Mouse (Mus musculus) cerebellum, adult 11-12 months (tissue): Measurements from ENCODE around the gene Pan3.
A peak's percentile ranks its signal among the peaks of the same experiment; 100 is the strongest.
"Not testable (repeated sequence)": the region's sequence is repeated elsewhere in the genome, so short reads cannot be mapped to it uniquely, and the experiment has no call there.

Source experiments
- DNase-seq: peaks from one replicate; pipeline ENCODE4 v3.0.0; 2022

Gene Pan3

DNA sequence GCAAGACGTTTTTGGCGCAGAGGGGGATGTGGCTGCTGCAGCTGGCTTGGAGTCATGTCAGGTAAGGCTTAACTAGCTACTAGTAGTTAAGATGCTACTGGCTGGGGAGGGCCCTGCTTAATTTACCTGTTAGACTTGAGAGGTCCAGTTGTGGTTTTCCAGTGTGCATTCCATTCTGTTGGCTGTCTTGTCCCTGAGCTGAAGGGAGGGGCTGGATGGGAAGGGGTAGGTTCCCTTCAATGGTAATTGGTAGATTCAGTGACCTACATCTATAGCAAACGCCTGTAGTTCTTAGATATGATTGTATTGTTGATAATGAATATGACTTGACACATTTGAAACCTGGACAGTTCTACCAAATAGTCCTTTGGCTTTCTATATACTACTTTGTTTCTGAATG, 62.5 kb downstream of the Pan3 start:
- DNase-seq, result no peak

DNA sequence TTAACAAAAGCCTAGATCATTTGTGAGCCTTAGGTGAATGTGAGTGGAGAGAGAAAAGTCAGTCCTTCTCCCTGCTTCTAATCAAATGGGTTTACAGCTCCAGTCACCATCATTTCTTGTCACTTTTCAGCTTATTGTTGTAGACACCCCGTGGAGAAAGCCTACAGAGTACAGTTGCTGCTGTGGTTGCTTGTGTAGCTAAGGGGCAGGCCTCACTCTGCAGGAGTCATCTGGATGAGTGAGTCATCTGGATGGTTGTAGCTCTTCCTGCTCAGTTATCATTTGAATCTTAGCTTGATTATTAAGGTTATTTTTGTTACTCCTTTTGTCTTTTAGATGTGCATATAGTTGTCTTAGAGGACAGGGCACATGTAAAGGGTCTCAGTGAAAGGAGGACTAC, 63.2 kb downstream of the Pan3 start:
- no peak for DNase-seq

- DNase-seq, result no peak
These were observed 63.7 kb downstream of the Pan3 start for GRCm38 (mm10) chr5:147493685-147494084.

DNA sequence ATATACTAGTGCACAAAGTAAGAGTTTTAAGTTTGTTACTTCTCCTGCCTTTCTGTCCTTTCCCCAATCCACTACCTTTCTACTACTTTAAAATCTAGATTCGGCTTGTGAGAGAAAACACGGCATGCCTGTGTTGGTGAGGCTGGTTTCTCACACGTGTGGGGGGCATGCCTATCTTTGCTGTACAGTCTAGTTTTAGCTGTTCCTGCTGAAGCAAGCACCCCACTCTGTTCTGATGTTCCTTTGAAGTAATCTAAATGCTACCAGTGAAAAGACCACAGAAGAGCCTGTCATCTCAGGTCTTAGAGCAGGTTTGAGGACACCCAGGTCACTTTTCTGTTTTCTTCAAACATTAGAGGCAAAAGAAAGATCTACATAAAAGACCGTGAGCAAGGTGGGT, 64.4 kb downstream of the Pan3 start:
- DNase-seq, result no peak

DNA sequence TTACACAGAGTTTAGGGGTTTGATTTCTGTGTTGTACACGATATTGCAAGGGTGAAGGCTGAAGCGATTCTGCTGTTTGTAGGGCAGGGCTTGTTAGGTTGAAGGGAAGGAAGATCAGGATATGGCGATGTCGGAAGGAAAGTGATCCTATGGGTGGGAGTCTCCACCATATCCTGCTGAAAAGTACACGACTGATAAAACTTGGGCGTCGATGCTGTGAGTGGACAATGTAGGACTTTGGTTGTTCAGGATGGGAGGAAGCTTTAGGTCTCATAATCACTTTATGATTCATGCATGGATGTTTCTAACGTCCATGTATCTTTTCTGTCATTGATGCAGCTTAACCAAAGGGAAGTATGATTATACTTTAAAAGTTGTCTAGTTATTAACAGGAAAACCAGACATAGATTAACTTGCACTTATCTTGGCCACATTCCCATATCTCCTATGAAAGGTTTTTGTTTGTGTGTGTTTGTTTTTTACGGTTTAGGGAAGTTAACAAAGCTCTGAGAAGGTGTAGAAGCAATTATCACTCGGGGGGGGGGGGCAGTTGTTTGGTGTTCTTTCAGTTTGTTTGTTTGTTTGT, 64.9 kb downstream of the Pan3 start:
- DNase-seq, result no peak

DNA sequence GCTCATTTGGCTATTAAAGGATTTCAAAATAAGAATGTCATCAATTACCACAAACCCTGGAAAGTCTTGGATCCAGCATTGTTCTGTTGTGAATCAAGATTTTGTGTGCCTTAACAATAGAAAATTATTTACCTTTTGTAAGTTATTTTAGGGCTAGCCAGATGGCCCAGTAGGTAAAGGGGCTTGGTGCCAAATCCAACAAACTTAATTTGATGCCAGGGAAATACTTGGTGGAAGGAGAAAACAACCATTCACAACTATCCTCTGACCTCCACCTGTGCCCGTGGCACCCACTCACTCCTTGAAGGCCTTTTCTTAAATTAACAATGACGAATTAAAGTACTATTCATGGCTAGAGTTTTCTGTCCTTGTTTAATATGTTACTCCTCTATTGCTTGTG, 66.0 kb downstream of the Pan3 start:
- peak; percentile 58 for DNase-seq

DNA sequence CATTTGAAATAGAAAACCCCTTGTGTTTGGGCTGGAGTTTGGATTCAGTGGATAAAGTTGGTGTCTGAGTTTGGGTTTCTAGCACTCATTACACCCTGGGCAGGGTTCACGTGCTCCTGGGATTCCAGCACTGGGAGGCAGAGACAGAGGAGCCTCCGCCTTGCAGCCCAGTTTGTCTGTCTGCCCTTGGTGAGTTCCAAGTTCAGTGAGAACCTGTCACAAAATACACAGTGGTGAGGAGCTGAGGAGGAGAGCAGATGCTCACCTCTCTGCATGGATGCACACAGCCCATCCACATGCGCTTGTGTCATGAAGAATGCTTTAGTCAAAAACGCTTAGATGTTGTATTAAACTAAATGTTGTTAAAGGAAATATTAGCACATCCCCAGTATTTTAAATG, 67.0 kb downstream of the Pan3 start:
- DNase-seq, result peak; percentile 20

DNA sequence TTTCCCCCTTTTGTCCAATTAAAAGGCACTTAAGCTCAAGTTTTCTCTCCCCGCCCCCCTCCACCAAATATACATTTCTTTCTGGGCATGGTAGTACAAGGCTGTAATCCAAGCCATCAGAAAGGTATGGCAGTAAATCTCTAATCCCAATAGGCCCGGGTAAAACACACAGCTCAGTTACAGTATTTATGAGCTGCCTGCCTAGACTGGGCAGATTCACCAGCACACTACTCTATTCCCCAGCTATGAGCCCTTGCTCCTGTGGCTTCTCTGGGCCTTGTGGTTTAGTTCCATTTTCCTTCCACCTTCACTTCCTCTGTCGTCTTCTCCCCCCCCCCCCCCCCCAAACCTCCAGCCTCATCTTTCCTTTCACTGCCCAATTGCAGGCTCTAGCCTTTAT, 67.8 kb downstream of the Pan3 start:
- DNase-seq, result no peak

DNA sequence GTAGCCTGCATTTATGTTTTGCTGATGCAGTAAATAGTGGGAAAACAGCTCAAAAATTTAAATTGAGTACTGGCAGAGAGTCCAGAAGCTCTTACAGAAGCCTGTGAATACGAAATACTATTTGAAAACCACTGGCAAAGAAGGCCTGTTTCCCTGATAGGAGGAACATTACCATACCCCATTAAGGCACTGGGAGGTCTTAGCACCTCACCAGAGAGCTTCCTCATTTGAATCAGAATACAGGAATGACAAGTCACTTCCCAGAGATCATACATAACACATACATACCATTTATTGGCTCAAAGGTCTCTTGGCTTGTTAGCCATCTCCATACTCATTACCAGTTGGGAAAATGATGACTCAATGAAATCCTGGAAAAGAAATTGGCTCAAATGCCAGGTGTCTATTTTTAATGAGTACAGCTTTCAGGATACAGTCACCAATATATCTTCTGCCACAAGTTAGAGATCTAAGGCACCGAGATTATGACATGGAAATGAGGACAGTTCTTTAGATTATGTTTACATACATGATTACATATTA, 71.6 kb downstream of the Pan3 start:
- no peak for DNase-seq

DNA sequence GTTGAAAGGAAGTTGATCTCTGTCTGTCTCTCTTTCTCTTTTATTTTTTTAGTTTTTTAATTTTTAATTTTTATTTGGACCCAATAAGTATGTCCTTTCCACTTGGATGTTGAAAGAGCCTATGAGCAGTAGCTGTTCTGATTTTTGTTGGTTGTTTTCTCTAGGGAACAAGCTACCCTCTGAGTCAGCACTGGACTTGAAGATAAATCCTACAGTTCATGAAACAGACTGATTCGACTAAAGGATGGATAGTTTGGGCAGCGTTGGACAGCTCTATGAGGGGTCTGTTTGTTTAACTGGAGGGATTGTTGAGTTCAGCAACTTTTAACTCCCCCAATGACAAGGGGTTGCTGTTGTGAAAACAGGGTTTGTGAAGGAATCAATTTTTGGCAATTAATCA, 73.0 kb downstream of the Pan3 start:
- no peak for DNase-seq

GRCm38 (mm10) chr5:147511350-147511749, 81.4 kb downstream of the Pan3 start:
- no peak for DNase-seq

DNA sequence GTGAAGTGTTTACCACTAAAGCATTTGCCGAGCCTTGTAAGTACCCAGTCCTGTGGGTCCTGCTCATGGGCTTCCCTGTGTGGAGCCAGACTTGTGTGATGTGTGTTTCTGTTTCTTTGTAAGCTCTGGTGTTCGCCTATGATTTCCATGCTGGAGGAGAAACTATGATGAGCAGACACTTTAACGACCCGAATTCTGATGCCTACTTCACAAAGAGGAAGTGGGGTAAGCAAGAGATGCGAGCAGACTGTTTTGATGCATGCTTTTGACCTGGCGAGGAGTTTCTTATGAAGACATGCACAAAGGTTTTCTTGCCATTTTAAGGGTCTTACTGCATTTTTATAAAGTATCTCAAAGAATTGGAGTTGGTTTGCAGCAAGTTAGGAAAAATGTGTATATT, 97.0 kb downstream of the Pan3 start:
- no peak for DNase-seq

DNA sequence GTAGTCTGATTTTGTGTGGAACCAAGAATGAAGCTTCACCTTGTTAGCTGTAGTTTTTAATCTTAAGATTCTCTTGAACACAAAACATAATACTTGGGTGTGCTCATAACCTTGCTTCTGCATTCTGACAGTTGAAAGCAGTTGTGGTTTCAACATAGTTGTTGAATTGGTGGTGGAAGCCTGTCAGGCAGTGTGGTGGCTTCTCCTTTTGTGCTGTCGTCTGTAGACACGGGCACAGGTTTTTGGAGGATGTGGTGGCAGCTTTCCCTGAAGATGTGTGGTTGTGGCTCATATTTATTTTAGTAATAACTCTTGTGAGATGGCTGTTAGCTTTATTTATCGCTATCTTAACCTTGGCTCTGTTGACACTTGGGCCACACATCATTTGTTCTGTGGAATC, 97.8 kb downstream of the Pan3 start:
- DNase-seq, result no peak

DNA sequence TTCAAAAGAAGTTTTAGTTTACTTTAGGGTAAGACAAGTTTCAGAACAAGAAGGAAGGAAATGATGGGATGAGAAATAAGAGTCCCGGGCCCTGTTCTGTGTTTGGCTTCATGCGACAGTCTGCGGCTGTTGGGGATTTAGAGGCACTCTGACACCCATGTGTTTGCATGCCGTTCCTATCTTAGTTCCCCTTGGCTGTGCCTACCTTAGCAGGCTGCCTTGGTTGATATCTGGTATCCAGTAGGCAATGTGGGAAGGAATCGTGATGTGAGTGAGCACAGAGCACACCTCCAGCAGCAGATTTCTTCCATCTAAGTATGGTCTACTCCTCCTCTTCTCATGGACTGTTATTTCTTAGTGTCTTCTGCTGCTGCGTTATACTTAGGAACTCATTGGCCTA, 102.1 kb downstream of the Pan3 start:
- no peak for DNase-seq

DNA sequence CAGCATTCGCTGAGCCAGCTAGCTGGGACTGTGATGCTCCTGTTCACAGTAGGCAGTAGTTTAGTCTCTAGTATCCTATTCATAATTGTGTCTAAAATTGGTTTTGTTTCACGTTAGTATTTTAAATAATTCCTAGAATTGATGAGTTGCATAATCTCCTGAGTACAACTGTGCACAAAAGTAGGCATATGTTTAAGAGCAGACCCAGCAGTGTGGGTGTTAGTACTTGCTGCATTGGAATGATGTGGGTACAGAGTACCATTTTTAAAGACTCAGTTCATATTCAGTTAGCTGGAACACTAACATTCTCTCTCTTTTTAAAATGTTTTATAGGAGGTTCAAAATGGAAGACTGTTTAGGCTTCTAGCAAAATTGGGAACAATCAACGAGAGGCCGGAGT, 109.4 kb downstream of the Pan3 start:
- no peak for DNase-seq

GRCm38 (mm10) chr5:147539815-147540214, 109.9 kb downstream of the Pan3 start:
- no peak for DNase-seq

- DNase-seq, result no peak
These were observed 112.3 kb downstream of the Pan3 start for GRCm38 (mm10) chr5:147542291-147542690.

DNA sequence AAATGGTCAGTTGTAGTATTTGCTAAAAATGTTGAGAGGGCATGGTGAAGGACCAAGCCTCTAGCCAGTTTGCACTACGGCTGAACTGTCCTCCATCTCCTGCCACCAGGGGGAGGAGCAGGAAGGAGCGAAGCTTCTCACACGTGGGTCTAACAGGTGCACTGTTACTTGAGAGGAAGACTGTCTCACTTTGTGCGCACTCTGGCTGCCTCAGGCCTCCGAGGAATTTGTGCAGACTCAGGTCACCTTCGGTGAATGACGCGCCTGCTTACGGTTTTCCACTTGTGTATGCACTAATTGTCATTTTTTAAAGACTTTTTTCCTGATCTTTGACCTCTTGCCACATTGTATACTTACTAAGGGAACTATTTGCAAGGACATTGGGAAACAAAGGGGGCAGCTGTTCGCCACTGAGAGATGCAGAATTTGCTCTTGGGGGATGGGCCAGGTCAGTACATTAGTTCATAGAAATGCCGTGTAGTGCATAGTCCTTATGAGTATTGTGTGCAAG, 115.8 kb downstream of the Pan3 start:
- DNase-seq, result no peak

DNA sequence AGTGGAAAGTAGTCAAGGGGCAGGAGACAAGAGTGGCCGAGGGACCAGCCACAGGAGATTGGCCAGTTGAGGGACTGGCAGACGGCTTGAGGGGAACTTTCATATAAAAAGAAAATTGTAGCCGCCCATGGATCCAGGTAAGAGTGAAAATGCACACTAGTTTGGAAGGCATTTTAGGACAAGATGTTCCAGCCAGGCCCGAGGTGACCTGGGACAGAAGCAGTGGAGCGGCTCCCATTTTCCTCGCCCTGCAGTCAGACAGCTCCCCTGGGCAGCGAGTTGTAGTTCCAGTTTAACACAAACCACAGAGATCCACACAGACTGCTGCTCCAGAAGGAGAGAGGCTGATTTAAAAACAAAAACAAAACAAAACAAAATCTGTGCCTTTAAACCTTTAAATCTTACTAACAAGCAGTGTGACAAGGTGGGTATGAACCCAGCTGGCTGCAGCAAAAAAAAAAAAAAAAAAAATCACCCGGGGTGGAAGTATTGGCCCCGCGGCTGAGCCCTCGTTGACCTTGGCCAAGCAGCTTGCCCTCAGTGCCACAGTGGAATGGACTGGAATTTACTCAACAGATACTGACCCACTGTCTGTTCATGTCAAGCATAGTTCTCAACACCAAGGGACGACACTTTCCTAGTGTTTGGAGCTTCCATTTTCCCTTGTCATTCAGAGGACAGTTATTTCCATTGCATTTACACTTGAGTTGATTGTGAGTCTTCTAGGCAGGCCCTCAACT, 119.2 kb downstream of the Pan3 start:
- no peak for DNase-seq

- no peak for DNase-seq
These were observed 122.1 kb downstream of the Pan3 start for GRCm38 (mm10) chr5:147551879-147552627.

- not testable (repeated sequence) for DNase-seq
These were observed 127.7 kb downstream of the Pan3 start for GRCm38 (mm10) chr5:147557641-147558040.

DNA sequence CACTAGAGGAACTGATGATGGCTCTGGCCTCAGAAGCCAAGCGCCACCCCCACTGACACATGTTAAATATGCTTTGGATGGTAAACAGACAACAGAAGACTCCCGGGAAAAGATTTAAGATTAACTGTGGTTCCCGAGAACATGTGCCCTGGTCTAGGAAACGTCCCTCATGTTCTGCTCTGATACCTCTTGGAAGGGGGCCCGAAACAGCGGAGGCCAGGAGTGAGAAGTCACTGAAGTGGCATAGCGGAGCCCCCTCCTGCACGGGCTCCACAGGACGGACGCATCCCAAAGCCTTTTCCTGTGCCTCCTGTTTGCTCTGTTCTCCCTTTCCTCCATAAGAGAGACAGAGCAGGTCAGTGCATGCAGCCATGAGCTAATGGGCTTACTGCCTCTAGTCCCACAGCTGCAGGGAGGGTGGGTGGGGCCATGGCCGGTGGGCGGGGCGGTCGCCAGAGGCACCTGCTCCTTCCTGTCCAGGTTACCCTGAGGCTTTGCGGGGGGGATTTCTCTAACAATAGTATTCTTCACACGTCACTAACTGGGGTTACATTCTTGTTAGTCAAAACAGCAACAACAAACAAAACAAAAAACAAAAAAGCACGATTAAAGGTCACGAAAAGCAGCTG, 133.7 kb downstream of the Pan3 start:
- DNase-seq, result no peak

DNA sequence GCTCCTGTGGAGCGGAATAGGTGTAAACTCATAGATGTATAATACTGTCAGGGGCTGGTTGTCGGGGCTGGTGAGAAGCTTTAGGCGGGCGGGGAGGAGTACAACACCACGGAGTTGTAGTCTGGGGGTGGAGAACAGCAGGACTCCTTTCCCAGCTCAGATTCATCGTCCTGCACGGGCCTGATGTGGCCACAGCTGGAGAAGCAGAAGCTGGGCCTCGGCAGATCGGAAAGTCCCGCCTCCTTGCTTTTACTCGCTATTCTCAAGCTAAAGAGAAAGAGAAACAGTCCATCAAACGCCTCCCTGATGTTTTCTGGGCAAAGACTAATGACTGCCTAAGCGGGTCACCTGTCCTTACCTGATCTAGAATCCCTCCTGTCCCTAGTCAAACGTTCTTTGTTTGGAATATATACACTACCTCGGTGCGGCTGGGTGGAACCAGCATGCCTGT, 134.2 kb downstream of the Pan3 start:
- DNase-seq, result no peak
